Comparison of ENCODE assay signal across 16 mouse cellular contexts in genomic region chr11:65050819-65051218, GRCm38 (mm10).
"Had no signal": no experiment of that assay in that cellular context is flagged by ENCODE, and none has a peak within 500 bp of the region (broad histone marks: within the 10 kb centered on the region; RNA-seq: fewer than 3 reads in every experiment).

No protein-coding gene starts in this region.

- H3K4me2 ChIP-seq: neural tube, embryonic 13.5 days; neural tube, embryonic 15.5 days; stomach, embryonic 15.5 days had no signal

- H3K27ac ChIP-seq: neural tube, embryonic 13.5 days; neural tube, embryonic 15.5 days; stomach, embryonic 15.5 days; stomach, postnatal 0 days had no signal

- H3K9me3 ChIP-seq: neural tube, embryonic 13.5 days; neural tube, embryonic 15.5 days; stomach, embryonic 15.5 days had no signal

- DNase-seq: retina, postnatal 1 day; right cerebral cortex, adult 18-20 months; right cerebral cortex, postnatal 14 days; right cerebral cortex, postnatal 25 days; right cerebral cortex, postnatal 4 days; spleen, adult 18-20 months; thymus, adult 18-20 months; thymus, adult 2 months; thymus, postnatal 14 days; thymus, postnatal 25 days; thymus, postnatal 36 days; thymus, postnatal 4 days had no signal

- H3K4me1 ChIP-seq: stomach, embryonic 15.5 days had no signal

- H3K9ac ChIP-seq: neural tube, embryonic 13.5 days; neural tube, embryonic 15.5 days; stomach, embryonic 15.5 days had no signal

- H3K27me3 ChIP-seq: neural tube, embryonic 13.5 days; neural tube, embryonic 15.5 days; stomach, embryonic 15.5 days had no signal

- H3K4me3 ChIP-seq: neural tube, embryonic 13.5 days; neural tube, embryonic 15.5 days; stomach, embryonic 15.5 days had no signal

- H3K36me3 ChIP-seq: neural tube, embryonic 13.5 days; stomach, embryonic 15.5 days had no signal
